Mouse (Mus musculus): ENCODE results near the gene Cacna1e. TPM values are rescaled to one million over a fixed set of nuclear protein-coding genes. Genes with fewer than 3 reads are reported as not detected.

The Cacna1e gene
- total RNA-seq, 2 experiments from 2014 or later = not detected

GRCm38 (mm10) chr1:154536763-154537162, 347.5 kb downstream of the Cacna1e start:
- no peak for ATAC-seq (replicated peaks; ENCODE audit: poor library complexity, severe bottlenecking)

DNA sequence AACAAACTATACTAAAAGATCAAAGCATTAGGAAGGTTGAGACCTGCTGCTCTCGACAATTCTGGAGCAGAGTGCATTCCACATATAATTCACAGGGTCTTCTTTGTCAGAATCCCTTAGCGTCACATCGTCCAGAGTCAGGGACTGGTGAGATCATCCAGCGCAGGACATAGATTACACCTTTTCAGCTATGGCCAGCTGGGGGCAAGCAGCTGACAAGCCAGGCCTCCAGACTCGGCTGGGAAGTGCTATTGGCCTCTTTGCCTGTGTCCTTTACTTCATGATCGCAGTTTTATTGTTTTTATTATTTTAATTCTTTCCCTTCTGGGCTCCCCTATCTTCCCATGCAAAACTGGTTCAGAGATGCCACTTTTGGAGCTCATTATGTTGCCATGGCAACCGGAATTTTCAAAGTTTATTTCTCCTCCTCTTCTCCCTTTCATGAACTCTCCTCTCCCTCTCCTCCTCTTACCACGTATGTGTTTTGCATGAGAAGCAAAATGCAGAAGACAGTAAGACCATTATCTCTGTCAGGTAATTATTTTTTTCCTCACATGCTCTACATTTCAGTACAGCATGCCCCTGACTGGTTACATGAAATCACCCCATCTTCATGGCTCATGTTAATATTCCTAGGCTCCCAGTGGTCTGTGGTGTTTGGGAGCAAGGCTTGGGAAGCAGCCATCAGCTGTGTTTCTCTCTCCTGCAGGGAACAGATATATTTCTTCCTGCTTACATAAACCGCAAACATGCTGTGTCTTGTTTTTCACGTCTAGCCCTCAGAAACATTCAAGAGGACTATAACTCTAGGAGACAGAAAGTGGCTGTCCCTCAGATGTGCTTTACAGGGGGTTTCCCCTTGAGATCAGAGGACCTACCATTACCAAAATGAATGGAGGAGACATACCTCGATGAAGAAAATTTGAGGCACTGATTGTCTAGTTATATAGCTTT, 351.0 kb downstream of the Cacna1e start:
- ATAC-seq (replicated peaks; ENCODE audit: poor library complexity, severe bottlenecking) = no peak

DNA sequence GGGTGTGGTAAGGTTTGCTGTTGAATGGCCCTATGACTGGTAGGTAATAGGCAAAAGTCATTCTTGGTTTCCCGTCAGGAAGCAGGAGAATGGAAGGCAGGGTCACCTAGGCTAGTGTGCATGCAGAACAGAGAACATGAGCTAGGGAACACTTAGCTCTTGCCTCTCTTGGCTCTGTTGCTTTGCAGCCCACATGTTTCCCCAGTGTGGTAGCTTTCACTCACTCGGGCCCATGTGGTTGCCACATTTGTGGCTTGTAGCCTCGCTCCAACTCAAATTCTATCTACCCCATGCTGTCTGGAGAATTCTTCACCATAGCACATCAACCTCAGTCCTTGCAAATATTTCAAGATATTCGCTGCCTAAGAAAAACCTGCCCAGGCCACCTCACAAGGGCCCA, 354.6 kb downstream of the Cacna1e start:
- ATAC-seq (replicated peaks; ENCODE audit: poor library complexity, severe bottlenecking) = no peak

GRCm38 (mm10) chr1:154528803-154529202, 355.5 kb downstream of the Cacna1e start:
- no peak for ATAC-seq (replicated peaks; ENCODE audit: poor library complexity, severe bottlenecking)

- no peak for ATAC-seq (replicated peaks; ENCODE audit: poor library complexity, severe bottlenecking)
Observed at GRCm38 (mm10) chr1:154520715-154521114, 363.6 kb downstream of the Cacna1e start.

GRCm38 (mm10) chr1:154515350-154515749, 369.0 kb downstream of the Cacna1e start:
- no peak for ATAC-seq (replicated peaks; ENCODE audit: poor library complexity, severe bottlenecking)

DNA sequence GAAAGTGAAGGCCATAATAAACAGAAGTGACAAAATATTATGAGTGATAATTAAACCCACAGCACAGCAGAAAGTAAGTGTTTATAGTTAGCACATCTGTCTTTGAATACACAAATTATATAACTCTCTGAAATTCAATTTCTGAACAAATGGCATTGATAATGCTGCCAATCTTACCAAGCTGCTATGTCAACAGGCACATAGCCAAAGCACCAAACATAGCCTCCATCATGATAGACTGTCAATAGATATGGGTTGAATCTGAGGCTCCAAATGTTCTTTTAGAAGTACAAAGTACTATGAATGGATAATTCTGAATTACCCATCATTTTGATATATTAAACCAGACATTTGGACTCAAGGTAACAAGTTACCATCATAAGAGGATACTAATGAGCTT, 372.6 kb downstream of the Cacna1e start:
- no peak for ATAC-seq (replicated peaks; ENCODE audit: poor library complexity, severe bottlenecking)

DNA sequence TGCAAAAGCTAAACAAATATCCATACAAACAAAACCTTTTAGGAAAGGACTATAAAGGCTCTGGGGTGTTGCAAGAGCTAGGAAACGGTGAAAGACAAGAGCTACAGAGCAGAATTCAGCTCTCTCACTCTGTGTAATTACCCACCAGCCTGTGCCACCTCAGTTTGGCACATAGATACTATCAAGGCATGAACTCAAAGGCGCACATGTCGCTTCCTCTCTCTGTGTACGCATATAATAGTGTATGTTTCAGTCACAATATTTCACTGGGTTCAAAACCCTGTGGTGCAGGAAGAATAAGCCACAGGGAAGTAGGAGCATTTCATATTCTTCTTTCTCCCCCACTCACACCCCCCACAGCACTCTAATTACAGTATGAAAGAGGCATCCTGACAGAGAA, 380.3 kb downstream of the Cacna1e start:
- no peak for ATAC-seq (replicated peaks; ENCODE audit: poor library complexity, severe bottlenecking)

GRCm38 (mm10) chr1:154500869-154501268, 383.4 kb downstream of the Cacna1e start:
- no peak for ATAC-seq (replicated peaks; ENCODE audit: poor library complexity, severe bottlenecking)

- ATAC-seq (replicated peaks; ENCODE audit: poor library complexity, severe bottlenecking) = no peak
Observed at GRCm38 (mm10) chr1:154500187-154500866, 384.0 kb downstream of the Cacna1e start.

- ATAC-seq (replicated peaks; ENCODE audit: poor library complexity, severe bottlenecking) = no peak
Observed at GRCm38 (mm10) chr1:154498821-154499220, 385.5 kb downstream of the Cacna1e start.

- no peak for ATAC-seq (replicated peaks; ENCODE audit: poor library complexity, severe bottlenecking)
Observed at GRCm38 (mm10) chr1:154491071-154491470, 393.2 kb downstream of the Cacna1e start.

GRCm38 (mm10) chr1:154476671-154477070, 407.6 kb downstream of the Cacna1e start:
- ATAC-seq (replicated peaks; ENCODE audit: poor library complexity, severe bottlenecking) = no peak

DNA sequence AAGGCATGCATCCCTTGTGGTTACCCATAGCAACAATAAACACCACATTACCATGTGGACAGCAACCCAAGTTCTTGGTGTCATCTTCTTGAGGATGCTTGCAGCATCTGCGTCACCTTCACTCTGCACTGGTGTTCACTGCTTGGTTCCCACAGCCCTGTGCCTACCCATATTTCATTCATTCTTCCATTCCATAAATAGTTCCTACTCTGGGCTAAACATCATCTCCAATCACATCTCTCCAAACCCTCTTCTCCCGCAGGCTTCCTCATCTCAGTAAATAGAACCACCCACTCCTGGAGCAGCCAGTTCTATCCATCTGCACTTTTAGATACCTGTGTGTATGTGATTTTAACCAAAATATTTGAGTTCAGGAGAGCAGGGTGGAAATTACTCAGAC, 408.6 kb downstream of the Cacna1e start:
- no peak for ATAC-seq (replicated peaks; ENCODE audit: poor library complexity, severe bottlenecking)

DNA sequence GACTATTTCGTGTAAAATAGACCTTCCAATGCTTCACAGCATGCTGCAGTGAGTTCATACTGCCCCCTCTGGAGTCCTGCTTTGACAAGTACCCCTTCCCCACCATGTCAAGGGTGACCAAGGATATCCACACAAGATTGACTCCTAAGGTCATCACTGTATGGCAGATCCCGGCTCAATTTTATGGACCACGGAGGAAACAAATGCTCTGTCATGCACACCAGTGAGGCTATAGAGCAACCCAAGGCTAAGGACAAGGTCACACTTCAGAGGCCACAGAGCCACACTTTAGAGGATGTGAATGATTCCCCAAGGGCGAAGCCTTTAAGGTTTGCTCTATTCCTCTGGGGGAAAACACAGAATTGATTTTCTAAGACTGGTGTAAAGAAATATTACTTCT, 410.1 kb downstream of the Cacna1e start:
- ATAC-seq (replicated peaks; ENCODE audit: poor library complexity, severe bottlenecking) = no peak

- ATAC-seq (replicated peaks; ENCODE audit: poor library complexity, severe bottlenecking) = no peak
Observed at GRCm38 (mm10) chr1:154467265-154467664, 417.0 kb downstream of the Cacna1e start.

DNA sequence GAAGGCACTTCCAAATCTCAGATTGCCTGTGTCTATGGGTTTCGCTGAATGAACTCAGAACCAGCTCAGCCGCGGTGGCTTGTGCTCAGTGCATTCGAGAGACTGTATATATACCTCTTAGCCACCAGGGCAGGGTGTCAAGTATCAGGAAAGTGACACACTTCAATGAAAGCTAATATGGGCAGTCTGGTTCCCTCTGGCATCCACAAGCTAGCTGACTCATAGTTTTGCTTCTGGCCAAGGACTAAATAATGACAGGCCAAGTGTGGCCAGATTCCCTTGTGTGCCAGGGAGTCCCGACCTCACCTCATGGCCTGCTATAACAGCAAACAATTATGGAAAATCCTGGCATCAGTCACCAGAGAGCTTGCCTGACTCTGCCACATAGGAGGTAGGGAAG, 422.8 kb downstream of the Cacna1e start:
- ATAC-seq (replicated peaks; ENCODE audit: poor library complexity, severe bottlenecking) = no peak

- no peak for ATAC-seq (replicated peaks; ENCODE audit: poor library complexity, severe bottlenecking)
Observed at GRCm38 (mm10) chr1:154460067-154460466, 424.2 kb downstream of the Cacna1e start.

DNA sequence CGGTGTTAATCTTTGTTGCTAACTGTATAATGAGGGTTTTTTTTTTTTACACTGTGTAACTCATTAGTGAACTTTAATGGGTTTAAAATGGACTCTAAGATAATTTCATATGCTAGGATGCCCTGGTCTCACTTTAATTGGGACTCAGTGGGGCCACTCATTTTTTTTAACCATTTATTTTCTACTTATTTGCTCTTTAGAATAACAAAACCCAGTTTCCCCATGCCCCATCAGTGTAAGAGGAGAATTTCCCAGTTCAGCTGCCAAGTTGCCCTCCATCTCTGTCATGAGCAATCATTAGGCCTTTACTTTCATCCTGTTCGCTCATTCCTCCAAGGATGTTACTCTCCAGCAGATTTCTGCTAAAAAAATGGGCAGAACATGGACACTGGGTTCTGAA, 425.7 kb downstream of the Cacna1e start:
- ATAC-seq (replicated peaks; ENCODE audit: poor library complexity, severe bottlenecking) = no peak

- no peak for ATAC-seq (replicated peaks; ENCODE audit: poor library complexity, severe bottlenecking)
Observed at GRCm38 (mm10) chr1:154450799-154451198, 433.5 kb downstream of the Cacna1e start.

DNA sequence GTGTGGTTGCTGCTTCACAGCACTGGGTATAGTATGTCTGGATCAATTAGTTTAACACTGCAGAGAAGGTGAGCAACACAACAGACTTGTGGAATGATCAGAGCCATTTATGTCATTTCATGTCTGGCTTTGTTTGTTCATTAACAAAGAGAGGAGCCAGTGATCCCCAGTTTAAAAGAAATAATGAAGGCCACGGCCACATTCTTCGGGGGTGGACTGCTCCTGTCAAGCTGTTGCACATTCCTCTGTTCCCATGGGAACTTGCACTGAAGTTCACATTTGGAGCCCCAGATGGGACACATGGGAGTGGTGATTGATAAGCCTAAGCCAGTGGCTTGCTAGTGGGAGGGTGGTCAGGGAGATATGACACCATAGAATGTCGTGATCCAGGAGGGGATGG, 437.8 kb downstream of the Cacna1e start:
- ATAC-seq (replicated peaks; ENCODE audit: poor library complexity, severe bottlenecking) = no peak

DNA sequence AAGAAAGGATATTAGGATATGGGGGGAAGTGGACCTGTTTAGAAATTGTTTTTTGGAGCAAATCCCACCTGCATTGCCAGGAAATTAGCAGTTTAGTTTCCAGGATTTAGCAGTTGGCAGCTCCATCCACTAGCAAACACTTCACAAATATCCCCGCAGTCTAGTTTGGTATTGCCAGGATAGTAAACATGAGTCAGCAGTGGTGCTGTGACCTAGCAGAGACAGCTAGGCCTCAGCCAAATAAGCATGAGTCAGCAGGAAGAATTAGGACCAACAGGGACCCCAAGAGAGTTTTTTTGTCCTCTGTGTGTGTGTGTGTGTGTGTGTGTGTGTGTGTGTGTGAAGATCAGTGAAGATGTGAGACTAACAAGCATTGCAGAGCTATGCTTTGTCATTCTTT, 450.8 kb downstream of the Cacna1e start:
- ATAC-seq (replicated peaks; ENCODE audit: poor library complexity, severe bottlenecking) = no peak

All from granulocyte monocyte progenitor cell, adult 5-6 weeks (primary cell).